Mouse (Mus musculus) MEL (cell line): ENCODE measurements around the gene Sp2. TPM values are rescaled to one million over a fixed set of nuclear protein-coding genes. Genes with fewer than 3 reads are reported as not detected.

Experiments used
- DNase-seq: peaks from one replicate; pipeline ENCODE4 v3.0.0; 2011; ENCODE audit warnings: low read depth, low spot score
- H3K27ac ChIP-seq: 2 replicates; pipeline ENCODE4 v1.5.1; 2012; ENCODE audit warnings: low read depth, mild to moderate bottlenecking, control low read depth, low read length, moderate library complexity; ENCODE audit not compliant: control insufficient read depth
- H3K27me3 ChIP-seq, 2 experiments: fragments of 150-350 bp in 1 of 2; sonication (generic) in 1 of 2; 2 replicates each; pipeline ENCODE4 v1.6.1; 2012; ENCODE audit warnings: low read length in 2 of 2, mild to moderate bottlenecking in 2 of 2, improper control_type of control experiment in 1 of 2, moderate library complexity in 1 of 2; ENCODE audit not compliant: insufficient read depth in 2 of 2, control insufficient read depth in 1 of 2
- H3K36me3 ChIP-seq, 2 experiments: 2 replicates each; pipeline ENCODE4 v1.6.1; 2012 to 2014; ENCODE audit warnings: low read length in 2 of 2, improper control_type of control experiment in 1 of 2, inconsistent platforms in 1 of 2, mild to moderate bottlenecking in 1 of 2; ENCODE audit not compliant: insufficient read depth in 2 of 2, control insufficient read depth in 1 of 2
- H3K4me1 ChIP-seq, 2 experiments: fragments of 150-350 bp in 1 of 2; sonication (generic) in 1 of 2; 2 replicates each; pipeline ENCODE4 v1.6.1; 2012; ENCODE audit warnings: low read length in 2 of 2, improper control_type of control experiment in 1 of 2, mild to moderate bottlenecking in 1 of 2; ENCODE audit not compliant: insufficient read depth in 2 of 2, control insufficient read depth in 1 of 2
- H3K4me3 ChIP-seq, 2 experiments: fragments of 150-350 bp in 1 of 2; sonication (generic) in 1 of 2; 2 replicates each; pipeline ENCODE4 v1.5.1; 2012; ENCODE audit warnings: low read depth in 2 of 2, low read length in 2 of 2, mild to moderate bottlenecking in 2 of 2, moderate library complexity in 2 of 2, control low read depth in 1 of 2, improper control_type of control experiment in 1 of 2; ENCODE audit not compliant: control insufficient read depth in 1 of 2, insufficient read depth in 1 of 2
- H3K79me2 ChIP-seq: 2 replicates; pipeline ENCODE4 v1.6.1; 2012; ENCODE audit warnings: mild to moderate bottlenecking, low read length, moderate library complexity; ENCODE audit not compliant: control insufficient read depth, poor library complexity, insufficient read depth
- H3K9ac ChIP-seq: 2 replicates; pipeline ENCODE4 v1.6.1; 2012; ENCODE audit warnings: low read depth, mild to moderate bottlenecking, control low read depth, low read length, moderate library complexity; ENCODE audit not compliant: control insufficient read depth, poor library complexity, severe bottlenecking
- H3K9me3 ChIP-seq: fragments of 150-350 bp; sonication (generic); replicated peaks from 2 replicates; pipeline ENCODE4 v1.6.1; 2012; ENCODE audit warnings: mild to moderate bottlenecking, low read length, improper control_type of control experiment, moderate library complexity; ENCODE audit not compliant: insufficient read depth
- BHLHE40 ChIP-seq: IDR thresholded peaks from 2 replicates; pipeline ENCODE4 v1.6.1; 2012; ENCODE audit warnings: low read depth, mild to moderate bottlenecking, inconsistent platforms, low read length, improper control_type of control experiment, borderline replicate concordance
- CHD2 ChIP-seq: IDR thresholded peaks from 2 replicates; pipeline ENCODE4 v1.6.1; 2011; ENCODE audit warnings: low read length, improper control_type of control experiment
- CTCF ChIP-seq, 3 experiments: IDR thresholded peaks in 2 of 3; conservative IDR thresholded peaks in 1 of 3; 2 replicates each; pipeline ENCODE4 v1.5.1; 2011 to 2012; ENCODE audit warnings: low read length in 3 of 3, low read depth in 2 of 3, mild to moderate bottlenecking in 2 of 3, improper control_type of control experiment in 1 of 3, inconsistent platforms in 1 of 3, mixed read lengths in 1 of 3, moderate library complexity in 1 of 3; ENCODE audit not compliant: control insufficient read depth in 1 of 3, insufficient read depth in 1 of 3, poor library complexity in 1 of 3, severe bottlenecking in 1 of 3
- ELF1 ChIP-seq: IDR thresholded peaks from 2 replicates; pipeline ENCODE4 v1.6.1; 2014; ENCODE audit warnings: low read depth, mild to moderate bottlenecking, inconsistent platforms, low read length, improper control_type of control experiment, moderate library complexity
- ETS1 ChIP-seq: IDR thresholded peaks from 2 replicates; pipeline ENCODE4 v1.6.1; 2012; ENCODE audit warnings: low read depth, mild to moderate bottlenecking, inconsistent platforms, low read length, improper control_type of control experiment, moderate library complexity
- GABPA ChIP-seq: IDR thresholded peaks from 2 replicates; pipeline ENCODE4 v1.6.1; 2012; ENCODE audit warnings: low read depth, mild to moderate bottlenecking, inconsistent platforms, low read length, improper control_type of control experiment, moderate library complexity
- GATA1 ChIP-seq: IDR thresholded peaks from 2 replicates; pipeline ENCODE4 v1.6.1; 2011; ENCODE audit warnings: low read depth, low read length, improper control_type of control experiment
- HCFC1 ChIP-seq: IDR thresholded peaks from 2 replicates; pipeline ENCODE4 v1.6.1; 2012; ENCODE audit warnings: low read depth, mild to moderate bottlenecking, inconsistent platforms, low read length, improper control_type of control experiment, moderate library complexity
- JUND ChIP-seq: IDR thresholded peaks from 2 replicates; pipeline ENCODE4 v1.6.1; 2011; ENCODE audit warnings: low read depth, mild to moderate bottlenecking, improper control_type of control experiment, low read length
- KAT2A ChIP-seq: conservative IDR thresholded peaks from 2 replicates; pipeline ENCODE4 v1.6.1; 2012; ENCODE audit warnings: low read depth, low read length, improper control_type of control experiment, inconsistent platforms
- MAX ChIP-seq: IDR thresholded peaks from 2 replicates; pipeline ENCODE4 v1.6.1; 2011; ENCODE audit warnings: low read length, improper control_type of control experiment
- MAZ ChIP-seq: IDR thresholded peaks from 2 replicates; pipeline ENCODE4 v1.6.1; 2012; ENCODE audit warnings: low read depth, mild to moderate bottlenecking, inconsistent platforms, low read length, improper control_type of control experiment
- MEF2A ChIP-seq: IDR thresholded peaks from 2 replicates; pipeline ENCODE4 v1.6.1; 2014; ENCODE audit warnings: low read depth, mild to moderate bottlenecking, inconsistent platforms, low read length, improper control_type of control experiment; ENCODE audit not compliant: poor library complexity, insufficient replicate concordance, severe bottlenecking; ENCODE audit errors: extremely low read depth
- MXI1 ChIP-seq: IDR thresholded peaks from 2 replicates; pipeline ENCODE4 v1.6.1; 2011; ENCODE audit warnings: mild to moderate bottlenecking, low read depth, low read length, improper control_type of control experiment
- MYB ChIP-seq: IDR thresholded peaks from 2 replicates; pipeline ENCODE4 v1.6.1; 2011; ENCODE audit warnings: mild to moderate bottlenecking, low read depth, low read length, improper control_type of control experiment
- MYC ChIP-seq: IDR thresholded peaks from 2 replicates; pipeline ENCODE4 v1.6.1; 2011; ENCODE audit warnings: low read depth, mild to moderate bottlenecking, low read length, improper control_type of control experiment, moderate library complexity
- RAD21 ChIP-seq: IDR thresholded peaks from 2 replicates; pipeline ENCODE4 v1.6.1; 2011; ENCODE audit warnings: mild to moderate bottlenecking, low read depth, low read length, improper control_type of control experiment
- RCOR1 ChIP-seq: IDR thresholded peaks from 2 replicates; pipeline ENCODE4 v1.6.1; 2012; ENCODE audit warnings: low read depth, mild to moderate bottlenecking, inconsistent platforms, low read length, improper control_type of control experiment
- SIN3A ChIP-seq: IDR thresholded peaks from 2 replicates; pipeline ENCODE4 v1.6.1; 2012; ENCODE audit warnings: low read length, improper control_type of control experiment, inconsistent platforms
- SMC3 ChIP-seq: IDR thresholded peaks from 2 replicates; pipeline ENCODE4 v1.6.1; 2011; ENCODE audit warnings: low read depth, low read length, improper control_type of control experiment
- TBP ChIP-seq: IDR thresholded peaks from 2 replicates; pipeline ENCODE4 v1.8.0; 2011; ENCODE audit warnings: low read depth, low read length, improper control_type of control experiment
- TCF12 ChIP-seq: IDR thresholded peaks from 2 replicates; pipeline ENCODE4 v1.6.1; 2014; ENCODE audit warnings: low read depth, mild to moderate bottlenecking, inconsistent platforms, low read length, improper control_type of control experiment, moderate library complexity
- USF1 ChIP-seq: IDR thresholded peaks from 2 replicates; pipeline ENCODE4 v1.6.1; 2014; ENCODE audit warnings: low read depth, mild to moderate bottlenecking, inconsistent platforms, low read length, improper control_type of control experiment, moderate library complexity
- USF2 ChIP-seq, 2 experiments: IDR thresholded peaks; 2 replicates each; pipeline ENCODE4 v1.6.1; 2011 to 2012; ENCODE audit warnings: improper control_type of control experiment in 2 of 2, low read length in 2 of 2, borderline replicate concordance in 1 of 2, inconsistent platforms in 1 of 2, low read depth in 1 of 2, mild to moderate bottlenecking in 1 of 2; ENCODE audit not compliant: insufficient read depth in 1 of 2
- ZC3H11A ChIP-seq: IDR thresholded peaks from 2 replicates; pipeline ENCODE4 v1.6.1; 2012; ENCODE audit warnings: low read depth, mild to moderate bottlenecking, inconsistent platforms, low read length, improper control_type of control experiment
- ZKSCAN1 ChIP-seq: IDR thresholded peaks from 2 replicates; pipeline ENCODE4 v1.6.1; 2012; ENCODE audit warnings: low read depth, mild to moderate bottlenecking, inconsistent platforms, low read length, improper control_type of control experiment, moderate library complexity
- ZNF384 ChIP-seq: IDR thresholded peaks from 2 replicates; pipeline ENCODE4 v1.6.1; 2012; ENCODE audit warnings: low read depth, mild to moderate bottlenecking, inconsistent platforms, low read length, improper control_type of control experiment
- polyA plus RNA-seq, 2 experiments: library from polyadenylated mRNA; stranded (reverse) in 1 of 2; unstranded in 1 of 2; fragments of >175 nt in 1 of 2; fragments of >200 nt in 1 of 2; gene quantifications; 2 replicates each; pipeline versions ENCODE4 v1.2.1 to v1.2.4; 2012; ENCODE audit warnings: low replicate concordance in 2 of 2, low read depth in 1 of 2; ENCODE audit not compliant: insufficient read length in 2 of 2, insufficient read depth in 1 of 2, missing spikeins in 1 of 2
- total RNA-seq: library from RNA; depleted of rRNA; stranded (reverse); fragments of 300-350 nt; gene quantifications from 2 replicates; pipeline ENCODE4 v1.2.3, GENCODE M21; 2012

Gene Sp2
- total and polyA plus RNA-seq, 3 experiments: 1.4 to 20.3 TPM; not detected in 1

GRCm38 (mm10) chr11:96982355-96982754 lies 404 bp downstream of the Sp2 start:
- H3K79me2 ChIP-seq: peaks cover 2% of the 10 kb centered on the region; the same call in 1 of the 2 replicates
- no peaks in the 10 kb centered on the region for H3K9me3 ChIP-seq
- TF ChIP-seq MXI1 (peak; percentile 49; the same call in 1 of the 2 replicates), MYB (no peak), ZC3H11A (peak; percentile 100), ZNF384 (peak; percentile 49; the same call in 1 of the 2 replicates), GABPA (no peak), KAT2A (no peak), ETS1 (peak; percentile 24; the same call in 1 of the 2 replicates), TCF12 (0 out of 2 replicates have a peak, but pooled peaks have one; percentile 27), MAZ (peak; percentile 86; the same call in 1 of the 2 replicates), ELF1 (peak; percentile 69), TBP (0 out of 2 replicates have a peak, but pooled peaks have one; percentile 22), CTCF (IDR thresholded peaks at IDR 0.05 in 2 of 3, conservative IDR thresholded peaks at IDR 0.05 in 1 of 3; ENCODE audit: control insufficient read depth in 1 of 3, insufficient read depth in 1 of 3, low read depth in 2 of 3, low read length in 3 of 3, poor library complexity in 1 of 3, severe bottlenecking in 1 of 3) (peak in 2 of 3 experiments; percentile 93 to 99; a peak in 5 of 6 replicates), USF1 (peak; percentile 67), HCFC1 (peak; percentile 56; the same call in 1 of the 2 replicates), SIN3A (peak; percentile 84), GATA1 (peak; percentile 48; the same call in 1 of the 2 replicates), MEF2A (no peak), MAX (peak; percentile 86), SMC3 (peak; percentile 100), MYC (peak; percentile 87), BHLHE40 (peak; percentile 39; the same call in 1 of the 2 replicates), JUND (peak; percentile 59; the same call in 1 of the 2 replicates), RCOR1 (peak; percentile 41; the same call in 1 of the 2 replicates), USF2 (IDR thresholded peaks at IDR 0.05; ENCODE audit: borderline replicate concordance in 1 of 2, insufficient read depth in 1 of 2, low read depth in 1 of 2, low read length in 2 of 2) (no peak), CHD2 (no peak), ZKSCAN1 (no peak), RAD21 (no peak; the same call in none of the 2 replicates)
- H3K27me3 ChIP-seq: peaks cover 0 to 4% of the 10 kb centered on the region in 2 experiments; a peak in 2 of 4 replicates
- no peak overlapping the region for H3K4me3 ChIP-seq
- DNase-seq: peak; percentile 92
- H3K36me3 ChIP-seq: peaks cover 0 to 5% of the 10 kb centered on the region in 2 experiments; a peak in 2 of 4 replicates
- H3K9ac ChIP-seq: no peak overlapping the region
- peaks cover 5 to 14% of the 10 kb centered on the region in 2 experiments for H3K4me1 ChIP-seq
- H3K27ac ChIP-seq: no peak overlapping the region
